Mouse (Mus musculus) brown adipose tissue, adult 24 weeks (tissue): ENCODE results near the gene Yju2. TPM values are rescaled to one million over a fixed set of nuclear protein-coding genes. Genes with fewer than 3 reads are reported as not detected.
A peak's percentile ranks its signal among the peaks of the same experiment; 100 is the strongest.
"Not testable (repeated sequence)": the region's sequence is repeated elsewhere in the genome, so short reads cannot be mapped to it uniquely, and the experiment has no call there.

ENCODE experiments used
- H3K27ac ChIP-seq: fragments of 200-500 bp; replicated peaks from 2 replicates; pipeline ENCODE4 v1.5.1; 2012; ENCODE audit warnings: low read depth, mild to moderate bottlenecking, low read length
- H3K4me1 ChIP-seq: fragments of 200-500 bp; 2 replicates; pipeline ENCODE4 v1.6.1; 2012; ENCODE audit warnings: low read length, mixed read lengths; ENCODE audit not compliant: control insufficient read depth, insufficient read depth, insufficient read length
- H3K4me3 ChIP-seq: fragments of 200-500 bp; 2 replicates; pipeline ENCODE4 v1.5.1; 2012; ENCODE audit warnings: low read depth, mild to moderate bottlenecking, low read length, moderate library complexity; ENCODE audit not compliant: insufficient read depth
- polyA plus RNA-seq: library from polyadenylated mRNA; stranded (reverse); fragments of >200 nt; gene quantifications from 2 replicates; pipeline ENCODE4 v1.2.4, GENCODE M21; 2012; ENCODE audit not compliant: missing spikeins, insufficient read depth, insufficient read length

Yju2 gene
- 4.6 and 6.0 TPM in 2 replicates for polyA plus RNA-seq

- H3K4me1 ChIP-seq = no peaks in the 10 kb centered on the region; the same call in 1 of the 2 replicates
- peak within 1 kb of the TSS; percentile 70 for H3K4me3 ChIP-seq
- peak within 1 kb of the TSS; percentile 98 for H3K27ac ChIP-seq
These were observed at the start of gene Yju2 for GRCm38 (mm10) chr17:55958918-55959728. TSS of gene Yju2 (plus strand) at chr17:55959099.

- H3K4me3 ChIP-seq = peak overlapping the region; percentile 69
- H3K27ac ChIP-seq = peak overlapping the region; percentile 25
- no peaks in the 10 kb centered on the region for H3K4me1 ChIP-seq
These were observed 27.1 kb upstream of the Yju2 start for GRCm38 (mm10) chr17:55931553-55932502.

GRCm38 (mm10) chr17:55932635-55933034, 26.3 kb upstream of the Yju2 start:
- Histone ChIP-seq H3K4me1 (no peaks in the 10 kb centered on the region), H3K4me3 (peak overlapping the region; percentile 69), H3K27ac (peak overlapping the region; percentile 10; the same call in 1 of the 2 replicates)

- H3K4me3 ChIP-seq = no peak overlapping the region
These were observed 25.7 kb upstream of the Yju2 start for GRCm38 (mm10) chr17:55933191-55933590.

GRCm38 (mm10) chr17:55944387-55944865, 14.5 kb upstream of the Yju2 start:
- H3K4me3 ChIP-seq = peak overlapping the region; percentile 71
- H3K4me1 ChIP-seq = not testable (repeated sequence)
- H3K27ac ChIP-seq = peak overlapping the region; percentile 90

More at GRCm38 (mm10) chr17:55933191-55933590, 25.7 kb upstream of the Yju2 start:
- Histone ChIP-seq H3K4me1 (no peaks in the 10 kb centered on the region), H3K27ac (no peak overlapping the region)

GRCm38 (mm10) chr17:55944866-55945682, 13.8 kb upstream of the Yju2 start:
- not testable (repeated sequence) for H3K4me1 ChIP-seq
- peak overlapping the region; percentile 71 for H3K4me3 ChIP-seq
- peak overlapping the region; percentile 92 for H3K27ac ChIP-seq

- H3K27ac ChIP-seq = peak overlapping the region; percentile 92
- H3K4me1 ChIP-seq = no peaks in the 10 kb centered on the region
- peak overlapping the region; percentile 71 for H3K4me3 ChIP-seq
These were observed 13.2 kb upstream of the Yju2 start for GRCm38 (mm10) chr17:55945696-55946095.

GRCm38 (mm10) chr17:55948647-55949046, 10.3 kb upstream of the Yju2 start:
- no peaks in the 10 kb centered on the region for H3K4me1 ChIP-seq
- no peak overlapping the region for H3K4me3 ChIP-seq

GRCm38 (mm10) chr17:55949400-55949799, 9.5 kb upstream of the Yju2 start, which contains the start of gene Zfp119b:
TSS of gene Zfp119b (minus strand) at chr17:55949500.
- no peaks in the 10 kb centered on the region for H3K4me1 ChIP-seq
- no peak within 1 kb of the TSS for H3K27ac ChIP-seq
- H3K4me3 ChIP-seq = no peak within 1 kb of the TSS

More at GRCm38 (mm10) chr17:55948647-55949046, 10.3 kb upstream of the Yju2 start:
- no peak overlapping the region for H3K27ac ChIP-seq

GRCm38 (mm10) chr17:55950601-55951000, 8.3 kb upstream of the Yju2 start:
- H3K4me1 ChIP-seq = no peaks in the 10 kb centered on the region
- H3K4me3 ChIP-seq = no peak overlapping the region
- no peak overlapping the region for H3K27ac ChIP-seq

- no peaks in the 10 kb centered on the region for H3K4me1 ChIP-seq
- H3K4me3 ChIP-seq = no peak overlapping the region
- no peak overlapping the region for H3K27ac ChIP-seq
These were observed 6.9 kb upstream of the Yju2 start for GRCm38 (mm10) chr17:55952041-55952440.

GRCm38 (mm10) chr17:55952447-55953027, 6.4 kb upstream of the Yju2 start, which contains the start of gene Ebi3:
TSS of gene Ebi3 (plus strand) at chr17:55952640.
- H3K4me1 ChIP-seq = no peaks in the 10 kb centered on the region
- H3K27ac ChIP-seq = peak within 1 kb of the TSS; percentile 46; the same call in 1 of the 2 replicates
- H3K4me3 ChIP-seq = peak within 1 kb of the TSS; percentile 16; the same call in 1 of the 2 replicates

- no peak overlapping the region for H3K4me3 ChIP-seq
- no peak overlapping the region for H3K27ac ChIP-seq
- no peaks in the 10 kb centered on the region for H3K4me1 ChIP-seq
These were observed 5.1 kb upstream of the Yju2 start for GRCm38 (mm10) chr17:55953751-55954150.

- Histone ChIP-seq H3K4me3 (no peak overlapping the region), H3K27ac (no peak overlapping the region), H3K4me1 (no peaks in the 10 kb centered on the region)
These were observed 4.7 kb upstream of the Yju2 start for GRCm38 (mm10) chr17:55954229-55954628.
